Mouse (Mus musculus) MN1 (cell line): ENCODE measurements around the gene Adcy9.
"Not testable (repeated sequence)": the region's sequence is repeated elsewhere in the genome, so short reads cannot be mapped to it uniquely, and the experiment has no call there.

ENCODE experiments used
- DNase-seq: peaks from one replicate; pipeline ENCODE4 v3.0.0-alpha.2; 2016; ENCODE audit warnings: low spot score

The Adcy9 gene

DNA sequence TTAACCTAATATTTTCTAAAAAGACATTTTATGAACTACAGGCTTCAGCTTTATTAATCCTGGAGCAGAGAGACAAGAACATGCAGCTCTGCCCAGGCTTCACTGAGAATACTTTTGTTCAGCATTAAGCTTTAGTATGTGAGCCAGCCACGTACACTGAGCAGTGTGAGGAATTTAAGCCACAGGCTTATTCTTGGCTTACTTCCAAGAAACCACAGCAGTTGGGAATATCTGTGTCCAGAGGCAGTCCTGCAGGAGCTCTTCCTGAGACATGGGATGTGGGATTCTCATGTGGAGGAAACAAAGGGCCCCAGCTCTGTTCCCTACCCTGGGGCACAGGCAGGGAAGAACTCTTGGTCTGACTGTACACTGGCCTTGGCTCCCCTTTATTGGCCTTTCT, 149.4 kb downstream of the Adcy9 start:
- peak; percentile 62 for DNase-seq

DNA sequence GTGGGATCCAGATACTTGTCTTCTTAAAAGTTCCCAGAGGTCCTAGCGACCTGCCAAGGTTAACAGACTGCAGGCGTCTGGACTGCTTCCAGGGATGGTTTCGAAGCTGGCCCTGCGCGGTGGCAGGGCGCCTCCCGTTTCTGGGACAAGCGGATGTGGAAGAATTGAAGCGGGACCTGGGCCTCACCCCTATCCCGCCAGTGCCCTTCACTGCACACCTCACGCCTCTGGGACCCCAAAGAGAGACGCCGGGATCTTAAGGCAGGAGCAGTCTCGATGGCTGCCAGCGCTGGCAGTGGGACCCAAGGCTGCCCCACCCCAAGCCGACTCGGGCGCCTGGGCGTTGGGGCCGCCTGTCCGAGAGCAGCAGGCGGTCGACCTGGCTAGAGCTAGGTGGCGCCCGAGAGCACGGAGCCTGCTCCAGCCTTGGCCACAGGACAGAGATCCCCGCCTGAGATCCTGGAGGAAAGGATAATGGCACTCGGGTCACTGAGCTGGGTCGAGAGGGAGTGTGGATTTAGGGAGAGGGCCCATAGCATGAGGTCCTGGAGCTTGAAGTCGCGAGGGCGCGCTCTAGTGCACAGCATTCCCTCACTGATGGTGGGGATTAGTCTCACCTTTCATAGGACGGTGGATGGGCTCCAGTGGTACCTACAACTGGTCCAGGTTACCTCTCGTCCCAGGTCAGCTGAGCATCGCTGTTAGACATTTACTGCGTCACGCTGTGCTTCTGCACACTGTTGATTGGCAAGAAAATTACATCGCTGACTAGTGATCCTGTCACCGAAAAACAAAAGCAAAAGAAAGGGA, 152.2 kb downstream of the Adcy9 start:
- peak; percentile 91 for DNase-seq

DNA sequence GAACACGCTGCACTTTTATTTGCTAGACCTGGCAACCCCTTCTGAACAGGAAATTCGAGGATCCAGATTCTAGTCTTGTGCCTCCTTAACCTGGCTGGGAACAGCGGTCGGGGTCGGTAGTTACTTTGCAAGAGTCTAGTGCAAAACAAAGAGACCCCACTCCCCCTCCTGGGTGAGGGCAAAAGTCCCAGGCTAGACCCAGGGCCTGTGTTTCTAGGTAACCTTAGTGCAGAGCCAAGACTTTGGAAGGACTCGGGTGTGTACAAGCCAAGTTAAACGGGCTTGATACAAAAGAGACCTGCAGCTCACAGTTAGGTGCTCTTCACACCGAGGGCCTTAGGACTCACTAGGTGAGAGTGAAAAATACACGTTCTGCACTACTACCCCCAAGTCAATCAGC, 152.8 kb downstream of the Adcy9 start:
- DNase-seq: no peak

DNA sequence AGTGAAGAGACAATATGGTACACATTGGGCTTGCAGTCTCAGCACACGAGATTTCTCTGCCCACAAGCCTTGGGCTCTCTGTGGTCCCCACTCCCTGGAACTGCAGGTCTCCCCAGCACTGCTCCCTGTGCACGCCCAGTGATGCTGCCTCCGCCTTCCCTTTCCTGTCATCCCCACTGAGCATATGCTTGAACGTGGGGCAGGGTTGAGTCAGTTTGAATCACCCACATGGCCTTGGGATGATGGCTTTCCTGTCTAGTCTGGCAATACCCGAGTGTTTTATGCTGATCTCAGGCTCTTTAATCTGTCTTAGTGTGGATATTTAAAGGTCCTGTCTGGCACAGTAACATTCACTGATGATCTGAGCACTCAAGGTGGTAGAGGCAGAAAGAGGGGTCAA, 154.9 kb downstream of the Adcy9 start:
- DNase-seq: no peak

DNA sequence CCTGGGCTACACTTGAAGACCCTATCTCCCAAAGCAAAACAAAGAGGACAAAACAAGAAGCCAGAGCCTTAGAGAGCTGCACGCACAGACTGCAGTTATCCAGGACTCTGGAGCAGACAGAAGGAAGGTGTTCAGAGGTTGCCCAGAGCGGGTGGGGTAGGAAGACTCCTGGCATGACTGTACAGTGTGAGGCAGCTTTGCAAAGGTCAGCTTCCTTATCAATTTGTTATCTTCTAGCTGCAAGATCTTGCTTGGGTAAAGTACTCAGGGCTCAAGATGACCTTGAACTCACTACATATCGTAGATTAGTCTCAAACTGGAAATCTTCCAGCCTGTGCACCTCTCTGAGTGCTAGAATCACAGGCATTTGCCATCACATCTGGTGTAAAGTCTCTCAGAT, 156.8 kb downstream of the Adcy9 start:
- no peak for DNase-seq

DNA sequence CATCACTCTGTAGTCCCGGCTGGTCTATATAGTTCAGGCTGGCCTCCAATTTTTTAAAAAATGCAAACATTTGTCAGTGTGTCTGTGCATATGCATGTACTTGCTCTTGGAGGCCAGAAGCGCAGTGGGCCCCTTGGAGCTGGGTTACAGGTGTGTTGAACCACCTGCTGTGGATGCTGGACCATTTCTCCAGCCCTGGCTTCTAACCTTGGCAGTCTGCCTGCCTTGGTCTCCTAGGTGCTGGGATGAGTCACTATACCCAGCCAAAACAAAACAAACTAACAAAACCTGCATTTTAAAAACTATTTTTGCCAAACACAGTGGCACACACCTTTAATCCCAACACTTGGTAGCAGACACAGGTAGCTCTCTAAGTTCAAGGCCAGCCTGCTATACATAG, 162.8 kb downstream of the Adcy9 start:
- DNase-seq: no peak

DNA sequence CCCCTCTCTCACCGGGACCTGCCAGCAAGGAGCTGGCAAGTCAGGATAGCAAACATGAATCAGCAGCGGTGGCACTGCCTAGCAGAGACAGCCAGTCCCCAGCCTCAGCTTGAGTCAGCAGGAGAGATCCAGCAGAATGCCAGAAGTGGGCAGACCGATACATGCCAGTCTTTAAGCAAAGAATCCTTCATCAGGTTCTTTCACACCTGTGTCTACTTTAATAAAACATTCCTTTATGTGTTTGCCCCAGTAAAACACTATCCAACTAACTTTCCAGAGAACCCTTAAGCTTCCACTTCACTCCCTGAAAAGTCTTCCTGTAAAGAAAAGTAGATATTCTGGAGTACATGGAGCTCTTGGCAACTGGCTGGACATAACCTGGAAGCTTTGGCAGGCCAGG, 171.5 kb downstream of the Adcy9 start:
- DNase-seq: no peak

DNA sequence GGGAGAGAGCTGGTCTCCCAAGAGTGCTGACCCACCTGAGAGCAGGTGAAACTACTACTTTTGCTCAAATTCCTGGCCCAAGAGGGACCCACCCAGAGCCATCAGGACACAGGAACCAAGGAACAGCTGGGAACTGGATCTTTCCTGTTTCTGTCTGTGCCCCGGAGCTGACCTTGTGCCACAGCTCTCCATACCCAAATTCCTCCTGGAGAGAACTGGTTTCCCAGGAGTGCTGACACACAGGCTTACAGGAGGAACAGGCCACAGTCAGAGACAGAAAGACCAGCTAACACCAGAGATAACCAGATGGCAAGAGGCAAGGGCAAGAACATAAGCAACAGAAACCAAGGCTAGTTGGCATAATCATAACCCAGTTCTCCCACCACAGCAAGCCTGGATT, 175.1 kb downstream of the Adcy9 start:
- DNase-seq: not testable (repeated sequence)
